Mouse (Mus musculus) megakaryocyte, embryonic 14.5 days (primary cell): ENCODE data around the gene Ifnar1.

ENCODE experiments used
- FLI1 ChIP-seq: IDR thresholded peaks from 2 replicates; pipeline ENCODE4 v1.6.1; 2012; ENCODE audit warnings: low read length, inconsistent platforms, mixed read lengths
- GATA1 ChIP-seq: IDR thresholded peaks from 3 replicates; pipeline ENCODE4 v1.6.1; 2012; ENCODE audit warnings: mixed read lengths, low read length, inconsistent platforms, borderline replicate concordance

DNA sequence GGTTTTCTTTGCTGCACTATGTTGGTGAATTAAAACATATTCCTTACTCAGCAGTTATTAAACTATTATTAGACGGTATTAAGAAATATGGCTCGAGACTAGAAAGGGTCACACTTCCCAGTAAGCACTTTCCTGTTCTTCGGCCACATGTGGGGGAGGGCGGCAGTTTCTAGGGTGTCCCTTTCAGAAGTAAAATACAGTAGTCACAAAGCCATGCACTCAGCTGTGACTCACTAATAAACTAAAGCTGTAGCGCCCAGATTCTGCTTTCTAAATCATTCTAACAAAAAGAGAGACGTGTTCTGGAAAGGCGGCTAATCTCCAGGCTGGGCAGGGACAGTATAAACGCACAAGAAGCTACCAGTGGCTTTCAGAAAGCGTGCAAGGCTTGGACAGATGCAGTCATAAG lies 23.3 kb upstream of the Ifnar1 start:
- no peak for TF ChIP-seq GATA1
- TF ChIP-seq FLI1, result no peak
